Mouse (Mus musculus): Measurements from ENCODE around the gene Pilra. TPM values are rescaled to one million over a fixed set of nuclear protein-coding genes. Genes with fewer than 3 reads are reported as not detected.

The Pilra gene
- total RNA-seq, 1 experiment, result 0.62 TPM

GRCm38 (mm10) chr5:137823455-137824045, 12.5 kb downstream of the Pilra start:
- in situ Hi-C loops (cut with MboI; ENCODE audit: low sequenced_read_pairs in 2 of 2, unreplicated experiment in 2 of 2), result no loop called here

GRCm38 (mm10) chr5:137822602-137823001, 13.5 kb downstream of the Pilra start:
- Histone ChIP-seq H3K36me3 (ENCODE audit: control insufficient read depth, insufficient read depth, low read length, poor library complexity, severe bottlenecking) (no peaks in the 10 kb centered on the region), H3K9ac (ENCODE audit: insufficient read depth, low read depth, low read length, poor library complexity, severe bottlenecking) (no peak overlapping the region), H3K4me1 (ENCODE audit: control insufficient read depth in 2 of 2, insufficient read depth in 2 of 2, low read length in 2 of 2, poor library complexity in 1 of 2) (no peaks in the 10 kb centered on the region), H3K4me3 (ENCODE audit: insufficient read depth in 1 of 2, low read depth in 1 of 2, low read length in 2 of 2, poor library complexity in 1 of 2, severe bottlenecking in 1 of 2) (no peak overlapping the region), H3K27ac (ENCODE audit: insufficient read depth, low read depth, low read length, poor library complexity, severe bottlenecking) (no peak overlapping the region), H3K9me3 (ENCODE audit: control insufficient read depth, insufficient read depth, low read depth, low read length) (0 out of 2 replicates have a peak, but pooled peaks cover 2% of the 10 kb centered on the region)
- no peak for DNase-seq (ENCODE audit: low read depth, low spot score)
- TF ChIP-seq ZC3H11A (IDR thresholded peaks at IDR 0.05; ENCODE audit: borderline replicate concordance, low read depth, low read length) (no peak), HCFC1 (IDR thresholded peaks at IDR 0.05; ENCODE audit: borderline replicate concordance, insufficient read depth, low read length) (no peak), MAFK (IDR thresholded peaks at IDR 0.05; ENCODE audit: insufficient read depth, low read depth, low read length) (no peak), ZNF384 (IDR thresholded peaks at IDR 0.05; ENCODE audit: low read depth, low read length) (no peak), CHD2 (IDR thresholded peaks at IDR 0.05; ENCODE audit: low read depth, low read length) (no peak)
- in situ Hi-C loops (cut with MboI; ENCODE audit: low sequenced_read_pairs in 2 of 2, unreplicated experiment in 2 of 2), result no loop called here

More at GRCm38 (mm10) chr5:137823455-137824045, 12.5 kb downstream of the Pilra start:
- Histone ChIP-seq H3K4me1 (ENCODE audit: control insufficient read depth in 2 of 2, insufficient read depth in 2 of 2, low read length in 2 of 2, poor library complexity in 1 of 2) (no peaks in the 10 kb centered on the region), H3K9ac (ENCODE audit: insufficient read depth, low read depth, low read length, poor library complexity, severe bottlenecking) (no peak overlapping the region), H3K9me3 (ENCODE audit: control insufficient read depth, insufficient read depth, low read depth, low read length) (0 out of 2 replicates have a peak, but pooled peaks cover 2% of the 10 kb centered on the region), H3K27ac (ENCODE audit: insufficient read depth, low read depth, low read length, poor library complexity, severe bottlenecking) (no peak overlapping the region), H3K36me3 (ENCODE audit: control insufficient read depth, insufficient read depth, low read length, poor library complexity, severe bottlenecking) (no peaks in the 10 kb centered on the region), H3K4me3 (ENCODE audit: insufficient read depth in 1 of 2, low read depth in 1 of 2, low read length in 2 of 2, poor library complexity in 1 of 2, severe bottlenecking in 1 of 2) (no peak overlapping the region)
- DNase-seq (ENCODE audit: low read depth, low spot score), result no peak
- TF ChIP-seq CHD2 (IDR thresholded peaks at IDR 0.05; ENCODE audit: low read depth, low read length), result no peak
- no peak for TF ChIP-seq HCFC1 (IDR thresholded peaks at IDR 0.05; ENCODE audit: borderline replicate concordance, insufficient read depth, low read length)
- no peak for TF ChIP-seq ZC3H11A (IDR thresholded peaks at IDR 0.05; ENCODE audit: borderline replicate concordance, low read depth, low read length)
- TF ChIP-seq MAFK (IDR thresholded peaks at IDR 0.05; ENCODE audit: insufficient read depth, low read depth, low read length), result no peak
- no peak for TF ChIP-seq ZNF384 (IDR thresholded peaks at IDR 0.05; ENCODE audit: low read depth, low read length)

GRCm38 (mm10) chr5:137822126-137822525, 14.0 kb downstream of the Pilra start:
- TF ChIP-seq ZC3H11A (IDR thresholded peaks at IDR 0.05; ENCODE audit: borderline replicate concordance, low read depth, low read length), result no peak
- TF ChIP-seq MAFK (IDR thresholded peaks at IDR 0.05; ENCODE audit: insufficient read depth, low read depth, low read length), result no peak
- no peak for TF ChIP-seq CHD2 (IDR thresholded peaks at IDR 0.05; ENCODE audit: low read depth, low read length)
- no peak for TF ChIP-seq ZNF384 (IDR thresholded peaks at IDR 0.05; ENCODE audit: low read depth, low read length)
- no peak for TF ChIP-seq HCFC1 (IDR thresholded peaks at IDR 0.05; ENCODE audit: borderline replicate concordance, insufficient read depth, low read length)

GRCm38 (mm10) chr5:137817466-137818222, 18.4 kb downstream of the Pilra start:
- DNase-seq (ENCODE audit: low read depth, low spot score), result no peak
- H3K36me3 ChIP-seq (ENCODE audit: control insufficient read depth, insufficient read depth, low read length, poor library complexity, severe bottlenecking), result peaks cover 3% of the 10 kb centered on the region; the same call in 1 of the 2 replicates
- H3K9ac ChIP-seq (ENCODE audit: insufficient read depth, low read depth, low read length, poor library complexity, severe bottlenecking), result no peak overlapping the region
- no peak overlapping the region for H3K4me3 ChIP-seq (ENCODE audit: insufficient read depth in 1 of 2, low read depth in 1 of 2, low read length in 2 of 2, poor library complexity in 1 of 2, severe bottlenecking in 1 of 2)
- H3K4me1 ChIP-seq (ENCODE audit: control insufficient read depth in 2 of 2, insufficient read depth in 2 of 2, low read length in 2 of 2, poor library complexity in 1 of 2), result no peaks in the 10 kb centered on the region
- peaks cover 14% of the 10 kb centered on the region for H3K9me3 ChIP-seq (ENCODE audit: control insufficient read depth, insufficient read depth, low read depth, low read length)
- no peak overlapping the region for H3K27ac ChIP-seq (ENCODE audit: insufficient read depth, low read depth, low read length, poor library complexity, severe bottlenecking)
- TF ChIP-seq ZNF384 (IDR thresholded peaks at IDR 0.05; ENCODE audit: low read depth, low read length) (no peak), ZC3H11A (IDR thresholded peaks at IDR 0.05; ENCODE audit: borderline replicate concordance, low read depth, low read length) (no peak), MAFK (IDR thresholded peaks at IDR 0.05; ENCODE audit: insufficient read depth, low read depth, low read length) (no peak), CHD2 (IDR thresholded peaks at IDR 0.05; ENCODE audit: low read depth, low read length) (no peak), HCFC1 (IDR thresholded peaks at IDR 0.05; ENCODE audit: borderline replicate concordance, insufficient read depth, low read length) (no peak)
- in situ Hi-C loops (cut with MboI; ENCODE audit: low sequenced_read_pairs in 2 of 2, unreplicated experiment in 2 of 2), result no loop called here

More at GRCm38 (mm10) chr5:137822126-137822525, 14.0 kb downstream of the Pilra start:
- in situ Hi-C loops (cut with MboI; ENCODE audit: low sequenced_read_pairs in 2 of 2, unreplicated experiment in 2 of 2), result no loop called here
- Histone ChIP-seq H3K9me3 (ENCODE audit: control insufficient read depth, insufficient read depth, low read depth, low read length) (0 out of 2 replicates have a peak, but pooled peaks cover 3% of the 10 kb centered on the region), H3K4me1 (ENCODE audit: control insufficient read depth in 2 of 2, insufficient read depth in 2 of 2, low read length in 2 of 2, poor library complexity in 1 of 2) (no peaks in the 10 kb centered on the region), H3K9ac (ENCODE audit: insufficient read depth, low read depth, low read length, poor library complexity, severe bottlenecking) (no peak overlapping the region), H3K4me3 (ENCODE audit: insufficient read depth in 1 of 2, low read depth in 1 of 2, low read length in 2 of 2, poor library complexity in 1 of 2, severe bottlenecking in 1 of 2) (no peak overlapping the region), H3K27ac (ENCODE audit: insufficient read depth, low read depth, low read length, poor library complexity, severe bottlenecking) (no peak overlapping the region), H3K36me3 (ENCODE audit: control insufficient read depth, insufficient read depth, low read length, poor library complexity, severe bottlenecking) (no peaks in the 10 kb centered on the region)
- DNase-seq (ENCODE audit: low read depth, low spot score), result no peak

Measured in ES-E14 (cell line).